Mouse (Mus musculus) intestine, postnatal 0 days (tissue): Measurements from ENCODE around the gene Ghrhr. TPM values are rescaled to one million over a fixed set of nuclear protein-coding genes. Genes with fewer than 3 reads are reported as not detected.

Experiments used
- ATAC-seq: fragments of 200-750 bp; cut with Nextera tagmentation; 2 replicates; pipeline ENCODE4 v1.8.0; 2017; ENCODE audit warnings: mild to moderate bottlenecking, moderate TSS enrichment, moderate library complexity
- H3K27ac ChIP-seq: fragments of 300-500 bp; sonication (generic); 2 replicates; pipeline ENCODE4 v1.5.1; 2014; ENCODE audit warnings: mild to moderate bottlenecking, low read depth, low read length, moderate library complexity
- H3K27me3 ChIP-seq: fragments of 300-500 bp; sonication (generic); replicated peaks from 2 replicates; pipeline ENCODE4 v1.6.1; 2014; ENCODE audit warnings: low read length, mixed read lengths; ENCODE audit not compliant: control insufficient read depth, insufficient read depth
- H3K36me3 ChIP-seq: fragments of 300-500 bp; sonication (generic); 2 replicates; pipeline ENCODE4 v1.6.1; 2014; ENCODE audit warnings: mild to moderate bottlenecking, moderate library complexity; ENCODE audit not compliant: control insufficient read depth, insufficient read depth
- H3K4me1 ChIP-seq: fragments of 300-500 bp; sonication (generic); replicated peaks from 2 replicates; pipeline ENCODE4 v1.6.1; 2014; ENCODE audit warnings: antibody characterized with exemption, low read length, mixed read lengths; ENCODE audit not compliant: control insufficient read depth, insufficient read depth
- H3K4me2 ChIP-seq: fragments of 300-500 bp; sonication (generic); replicated peaks from 2 replicates; pipeline ENCODE4 v1.6.1; 2014; ENCODE audit warnings: low read depth, mild to moderate bottlenecking, moderate library complexity
- H3K4me3 ChIP-seq: fragments of 300-500 bp; sonication (generic); 2 replicates; pipeline ENCODE4 v1.5.1; 2014; ENCODE audit warnings: low read depth, low read length
- H3K9ac ChIP-seq: fragments of 300-500 bp; sonication (generic); 2 replicates; pipeline ENCODE4 v1.6.1; 2014; ENCODE audit warnings: mild to moderate bottlenecking, low read depth, low read length
- H3K9me3 ChIP-seq: fragments of 300-500 bp; sonication (generic); 2 replicates; pipeline ENCODE4 v1.6.1; 2016; ENCODE audit warnings: mixed run types; ENCODE audit not compliant: control insufficient read depth
- CTCF ChIP-seq: sonication (generic); IDR thresholded peaks from 2 replicates; pipeline ENCODE4 v1.5.1; 2016; ENCODE audit warnings: low read depth, mild to moderate bottlenecking, control low read depth, antibody characterized with exemption, moderate library complexity
- WGBS: fragments of 180-500 bp; shearing (Covaris S2); extraction: QIAGEN DNeasy Blood & Tissue Kit; methylation state at CpG from one replicate; pipeline ENCODE4 v1.1.7; 2014; 5-methylcytosine and 5-hydroxymethylcytosine counted together
- polyA plus RNA-seq: library from polyadenylated mRNA; unstranded; fragments of >200 nt; fragmentation: Nextera tagmentation; extraction: Ambion mirVana; gene quantifications from 2 replicates; pipeline ENCODE4 v1.2.1, GENCODE M21; 2015

Gene Ghrhr
- polyA plus RNA-seq, 1 experiment from 2014 or later: not detected

DNA sequence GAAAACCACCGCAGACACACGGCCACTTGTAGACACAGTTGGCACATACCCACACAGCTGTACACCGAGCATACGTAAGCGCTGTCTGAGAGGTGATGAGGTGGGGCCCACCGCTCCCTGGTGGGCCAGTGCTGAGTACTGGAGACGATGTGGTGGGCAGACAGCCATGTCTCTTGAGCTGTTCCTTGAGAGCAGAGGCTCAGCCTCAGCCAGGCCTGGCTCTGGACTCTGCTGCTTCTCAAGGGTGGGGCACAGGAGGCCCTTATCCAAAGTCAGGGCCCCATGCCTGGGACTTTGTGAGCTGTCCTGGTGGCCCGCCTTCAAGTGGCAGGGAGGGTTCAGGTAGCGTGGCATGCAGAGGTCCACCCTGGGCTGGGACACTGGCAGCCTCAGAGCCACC is 33.8 kb upstream of the Ghrhr start:
- Histone ChIP-seq H3K4me2 (no peak overlapping the region; the same call in 1 of the 2 replicates), H3K27ac (peak overlapping the region; percentile 52; the same call in 1 of the 2 replicates), H3K27me3 (no peaks in the 10 kb centered on the region), H3K4me1 (peaks cover 3% of the 10 kb centered on the region; the same call in 1 of the 2 replicates), H3K9ac (no peak overlapping the region), H3K9me3 (no peaks in the 10 kb centered on the region), H3K36me3 (no peaks in the 10 kb centered on the region), H3K4me3 (no peak overlapping the region)
- 40% methylated on average over 9 of the region's 9 CpGs for WGBS
- no peak for TF ChIP-seq CTCF
- ATAC-seq: peak; percentile 53

DNA sequence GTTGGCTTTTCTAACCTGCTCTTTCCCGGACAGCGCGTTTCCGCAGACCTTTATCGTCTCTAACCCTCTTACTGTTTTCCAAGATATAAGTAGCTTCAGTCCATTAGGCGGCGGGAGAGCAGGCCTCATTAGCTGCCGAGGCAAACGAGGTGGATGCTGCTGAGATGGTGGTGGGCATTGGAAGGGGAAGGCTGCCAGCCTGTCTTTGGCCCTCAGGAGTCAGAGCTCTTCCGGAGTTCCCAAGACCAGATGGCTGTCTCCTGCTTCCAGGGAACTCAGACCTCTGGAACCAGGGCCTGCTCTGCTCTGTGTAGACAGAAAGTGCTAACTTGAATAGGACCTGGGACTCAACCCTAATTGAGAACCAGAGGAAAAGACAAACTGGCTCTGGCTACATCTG is 32.6 kb upstream of the Ghrhr start:
- no peaks in the 10 kb centered on the region; the same call in 1 of the 2 replicates for H3K4me1 ChIP-seq
- no peak for TF ChIP-seq CTCF
- 87% methylated on average over 10 of the region's 10 CpGs for WGBS

DNA sequence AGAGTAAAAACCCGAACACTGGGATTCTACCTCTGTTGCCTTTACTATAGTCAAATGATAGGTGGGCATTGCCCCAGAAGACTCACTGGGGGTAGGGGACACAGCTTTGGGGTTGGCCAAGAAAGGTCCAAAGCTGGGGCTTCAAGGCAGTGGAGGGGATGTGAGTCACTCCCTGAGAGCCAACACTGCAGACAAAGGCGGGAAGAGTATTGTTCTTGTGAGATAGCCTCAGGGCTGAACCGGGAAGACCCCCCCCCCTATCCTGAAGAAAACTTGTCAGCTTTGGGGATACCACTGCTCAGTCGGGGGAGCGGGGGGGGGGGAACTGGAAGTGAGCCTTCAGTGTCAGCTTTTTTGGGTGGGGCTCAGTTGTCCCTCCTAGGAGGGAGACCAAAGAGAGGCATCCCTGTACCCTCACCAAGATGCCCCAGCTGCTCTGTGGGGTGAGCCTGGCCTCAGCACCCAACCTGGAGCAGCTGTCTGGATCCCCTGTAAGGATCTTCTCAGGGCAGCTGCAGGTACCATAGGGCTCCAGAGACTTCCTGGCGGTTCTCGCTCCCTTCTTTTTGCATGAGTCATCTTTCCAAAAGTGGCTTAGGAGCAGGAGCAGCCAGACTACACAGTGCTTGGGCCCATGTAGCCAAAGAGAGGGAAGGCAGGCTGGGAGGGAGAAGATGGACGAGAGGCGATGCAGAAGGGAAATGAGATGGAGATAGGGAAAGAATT is 31.6 kb upstream of the Ghrhr start:
- Histone ChIP-seq H3K9me3 (no peaks in the 10 kb centered on the region), H3K4me1 (no peaks in the 10 kb centered on the region), H3K9ac (no peak overlapping the region), H3K27me3 (no peaks in the 10 kb centered on the region), H3K27ac (no peak overlapping the region), H3K36me3 (no peaks in the 10 kb centered on the region), H3K4me2 (no peak overlapping the region), H3K4me3 (no peak overlapping the region)
- no peak for TF ChIP-seq CTCF
- ATAC-seq: no peak
- 83% methylated on average over 9 of the region's 9 CpGs for WGBS

More for the DNA sequence above, 32.6 kb upstream of the Ghrhr start:
- Histone ChIP-seq H3K27me3 (no peaks in the 10 kb centered on the region), H3K4me2 (no peak overlapping the region), H3K36me3 (no peaks in the 10 kb centered on the region), H3K4me3 (no peak overlapping the region), H3K27ac (no peak overlapping the region), H3K9me3 (no peaks in the 10 kb centered on the region), H3K9ac (no peak overlapping the region)
- no peak for ATAC-seq

- H3K4me3 ChIP-seq: no peak overlapping the region
- WGBS: 90% methylated on average over 10 of the region's 10 CpGs
- no peak for TF ChIP-seq CTCF
Measured at GRCm38 (mm10) chr6:55345264-55345663, 30.8 kb upstream of the Ghrhr start.

DNA sequence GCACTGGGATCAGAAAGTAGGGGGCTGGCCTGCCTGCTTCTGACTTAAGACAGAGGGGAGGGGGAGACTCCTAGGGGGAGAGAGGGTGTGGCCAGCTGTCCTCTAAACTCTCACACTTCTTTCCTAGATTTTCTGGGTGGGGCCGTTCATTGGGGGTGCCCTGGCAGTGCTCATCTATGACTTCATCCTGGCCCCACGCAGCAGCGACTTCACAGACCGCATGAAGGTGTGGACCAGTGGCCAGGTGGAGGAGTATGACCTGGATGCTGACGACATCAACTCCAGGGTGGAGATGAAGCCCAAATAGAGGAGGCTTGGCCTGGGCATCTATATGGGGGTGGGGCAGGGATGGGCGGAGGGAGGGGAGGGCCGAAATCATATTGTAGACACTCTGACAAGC is 29.6 kb upstream of the Ghrhr start:
- H3K36me3 ChIP-seq: no peaks in the 10 kb centered on the region
- no peak overlapping the region for H3K27ac ChIP-seq
- no peak overlapping the region for H3K4me3 ChIP-seq
- no peaks in the 10 kb centered on the region for H3K9me3 ChIP-seq
- no peak overlapping the region for H3K4me2 ChIP-seq
- H3K4me1 ChIP-seq: 0 out of 2 replicates have a peak, but pooled peaks cover 1% of the 10 kb centered on the region
- WGBS: 72% methylated on average over 7 of the region's 7 CpGs
- TF ChIP-seq CTCF: no peak
- no peak for ATAC-seq
- no peak overlapping the region for H3K9ac ChIP-seq
- H3K27me3 ChIP-seq: no peaks in the 10 kb centered on the region

More at GRCm38 (mm10) chr6:55345264-55345663, 30.8 kb upstream of the Ghrhr start:
- Histone ChIP-seq H3K36me3 (no peaks in the 10 kb centered on the region), H3K4me1 (no peaks in the 10 kb centered on the region), H3K27ac (no peak overlapping the region), H3K9me3 (no peaks in the 10 kb centered on the region), H3K9ac (no peak overlapping the region), H3K27me3 (no peaks in the 10 kb centered on the region), H3K4me2 (no peak overlapping the region)
- ATAC-seq: no peak

- Histone ChIP-seq H3K4me1 (0 out of 2 replicates have a peak, but pooled peaks cover 3% of the 10 kb centered on the region), H3K9me3 (no peaks in the 10 kb centered on the region), H3K27me3 (no peaks in the 10 kb centered on the region), H3K27ac (no peak overlapping the region), H3K4me3 (no peak overlapping the region), H3K36me3 (no peaks in the 10 kb centered on the region), H3K9ac (no peak overlapping the region), H3K4me2 (no peak overlapping the region)
- 91% methylated on average over 5 of the region's 5 CpGs for WGBS
- ATAC-seq: no peak
- TF ChIP-seq CTCF: no peak
Measured at GRCm38 (mm10) chr6:55347711-55348571, 28.2 kb upstream of the Ghrhr start.
